Mouse (Mus musculus) central nervous system, embryonic 11.5 days (tissue): Measurements from ENCODE around the gene Polr3f. TPM values are rescaled to one million over a fixed set of nuclear protein-coding genes. Genes with fewer than 3 reads are reported as not detected.

Experiments
- polyA plus RNA-seq: library from polyadenylated mRNA; depleted of rRNA; stranded (reverse); fragments of >200 nt; gene quantifications from 2 replicates; pipeline ENCODE4 v1.2.3, GENCODE M21; 2012; rRNA removed

Gene Polr3f
- 26.1 and 32.4 TPM in 2 replicates for polyA plus RNA-seq

DNA sequence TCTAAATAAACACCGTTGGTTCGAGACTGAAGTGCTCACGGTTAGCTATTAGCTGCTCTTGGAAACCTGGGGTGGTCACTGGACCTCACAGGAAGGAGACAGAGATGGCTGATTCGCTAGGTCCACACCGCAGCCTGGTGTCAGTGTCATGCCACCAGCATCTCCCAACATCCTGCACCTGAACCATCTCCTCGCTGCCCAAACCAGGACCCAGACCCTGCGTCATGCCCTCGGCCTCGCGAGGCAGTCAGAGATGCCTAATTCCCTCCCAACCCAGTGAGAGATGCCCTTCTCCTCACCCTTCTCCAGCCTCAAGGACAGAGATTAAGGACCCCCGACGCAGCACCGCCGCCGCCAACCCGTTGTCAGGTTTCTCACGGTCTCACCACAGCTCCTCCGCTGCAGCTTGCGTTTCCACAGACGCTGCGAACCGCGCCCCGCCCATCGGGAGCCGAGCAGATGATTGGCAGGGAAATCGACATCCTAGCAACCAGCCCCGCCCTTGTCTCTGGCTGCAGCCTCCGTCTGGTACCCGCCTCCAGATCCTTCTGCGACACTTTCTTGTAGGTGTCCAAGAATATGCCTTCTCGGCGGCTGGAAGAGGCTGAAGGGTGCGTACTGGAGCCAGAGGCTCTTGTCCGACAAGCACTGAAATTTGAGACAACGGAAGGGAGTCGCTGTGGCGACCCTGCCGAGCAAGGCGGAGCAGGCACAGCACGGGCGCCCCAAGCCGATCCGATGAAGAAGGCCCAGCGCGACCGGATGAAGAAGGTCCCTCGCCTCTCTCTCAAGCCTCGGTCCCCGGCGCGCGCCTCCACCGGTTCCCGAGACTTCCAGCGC is at the start of gene Polr3f, which contains the start of gene Dzank1:
Gene Polr3f, plus strand, starts transcription at position 738 of the 840 bp plus-strand sequence.
Gene Dzank1, minus strand, starts transcription at position 434 of the 840 bp plus-strand sequence.

GRCm38 (mm10) chr2:144550529-144550928 is 23.0 kb downstream of the Polr3f start, which contains the start of gene Rbbp9:
TSS of gene Rbbp9 (minus strand) at chr2:144550869.

GRCm38 (mm10) chr2:144555820-144556552 is 28.5 kb downstream of the Polr3f start, which contains the start of gene Sec23b:
TSS of gene Sec23b (plus strand) at chr2:144556229.

Other genes starting within 250 kb of the Polr3f start
- gene Ovol2, start 195.6 kb upstream of the Polr3f start, polyA plus RNA-seq, result 0.29 and 0.51 TPM in 2 replicates
- gene Kat14, start 158.7 kb upstream of the Polr3f start, polyA plus RNA-seq, result 42.1 and 46.0 TPM in 2 replicates
- gene Pet117, start 158.7 kb upstream of the Polr3f start, polyA plus RNA-seq, result not detected in 2 replicates
- 2.6 and 3.0 TPM in 2 replicates for gene Dzank1, start 304 bp upstream of the Polr3f start, polyA plus RNA-seq
- gene Rbbp9, start 23.2 kb downstream of the Polr3f start, polyA plus RNA-seq, result 28.5 and 40.4 TPM in 2 replicates
- 84.8 and 90.9 TPM in 2 replicates for gene Sec23b, start 28.5 kb downstream of the Polr3f start, polyA plus RNA-seq
- gene Smim26, start 66.3 kb downstream of the Polr3f start, polyA plus RNA-seq, result 29.0 and 35.2 TPM in 2 replicates
- 19.3 and 21.4 TPM in 2 replicates for gene Dtd1, start 72.2 kb downstream of the Polr3f start, polyA plus RNA-seq